Mouse (Mus musculus): Measurements from ENCODE around the gene Cacna1c.

GRCm38 (mm10) chr6:118851086-118851485 lies 345.1 kb downstream of the Cacna1c start:
- TF ChIP-seq CTCF (IDR thresholded peaks at IDR 0.05; ENCODE audit: low read depth, low read length), result no peak
- no peak for TF ChIP-seq POLR2A (IDR thresholded peaks at IDR 0.05; ENCODE audit: borderline replicate concordance, low read depth, low read length)
